ENCODE assay signal across 8 mouse cellular contexts in genomic region chr12:44572664-44573063, GRCm38 (mm10).
DNase-seq lines count a peak whose midpoint lies in the region; ATAC-seq and TF ChIP-seq lines count a peak whose summit lies in the region.

No protein-coding gene starts in this region.

- H3K27ac ChIP-seq in forebrain, embryonic 14.5 days (ENCODE audit: low read depth, low read length): no peak overlapping the region
- no peak overlapping the region for H3K27ac ChIP-seq in forebrain, embryonic 11.5 days (ENCODE audit: low read depth, low read length)
- H3K27ac ChIP-seq in lung, postnatal 0 days (ENCODE audit: low read length): no peak overlapping the region
- H3K27ac ChIP-seq in stomach, postnatal 0 days (replicated peaks): no peak overlapping the region
- H3K27ac ChIP-seq in hindbrain, embryonic 13.5 days: no peak overlapping the region

- DNase-seq in forebrain, embryonic 14.5 days (ENCODE audit: low spot score): peak; percentile 73
- no peak for DNase-seq in forebrain, embryonic 11.5 days (ENCODE audit: low spot score)
- peak; percentile 58 for DNase-seq in lung, postnatal 0 days (ENCODE audit: low spot score)
- DNase-seq in lung, postnatal 14 days: no peak
- DNase-seq in embryo, embryonic 9.5 days (ENCODE audit: extremely low spot score): peak; percentile 42
- DNase-seq in stomach, postnatal 0 days (ENCODE audit: low spot score): no peak
- no peak for DNase-seq in spleen, postnatal 14 days (ENCODE audit: low spot score in 2 of 2)

- no peaks in the 10 kb centered on the region for H3K27me3 ChIP-seq in forebrain, embryonic 14.5 days (replicated peaks; ENCODE audit: control insufficient read depth, insufficient read depth, low read length)
- H3K27me3 ChIP-seq in forebrain, embryonic 11.5 days (ENCODE audit: control insufficient read depth, insufficient read depth, low read length): no peaks in the 10 kb centered on the region
- no peaks in the 10 kb centered on the region for H3K27me3 ChIP-seq in lung, postnatal 0 days (replicated peaks; ENCODE audit: insufficient read depth, low read length)
- no peaks in the 10 kb centered on the region for H3K27me3 ChIP-seq in stomach, postnatal 0 days (ENCODE audit: control insufficient read depth, insufficient read depth, low read length)
- H3K27me3 ChIP-seq in hindbrain, embryonic 13.5 days: no peaks in the 10 kb centered on the region

- H3K4me2 ChIP-seq in forebrain, embryonic 14.5 days (ENCODE audit: low read length): no peak overlapping the region
- no peak overlapping the region for H3K4me2 ChIP-seq in forebrain, embryonic 11.5 days (ENCODE audit: low read depth, low read length, severe bottlenecking)
- no peak overlapping the region for H3K4me2 ChIP-seq in lung, postnatal 0 days (replicated peaks; ENCODE audit: low read depth, low read length)
- H3K4me2 ChIP-seq in stomach, postnatal 0 days (replicated peaks; ENCODE audit: low read depth): no peak overlapping the region
- H3K4me2 ChIP-seq in hindbrain, embryonic 13.5 days: no peak overlapping the region

- no peak overlapping the region for H3K4me3 ChIP-seq in forebrain, embryonic 14.5 days (ENCODE audit: low read depth, low read length)
- H3K4me3 ChIP-seq in forebrain, embryonic 11.5 days (ENCODE audit: low read depth, low read length): no peak overlapping the region
- H3K4me3 ChIP-seq in lung, postnatal 0 days (ENCODE audit: low read depth, low read length): no peak overlapping the region
- no peak overlapping the region for H3K4me3 ChIP-seq in stomach, postnatal 0 days (ENCODE audit: low read depth, low read length)
- H3K4me3 ChIP-seq in hindbrain, embryonic 13.5 days: no peak overlapping the region

- H3K36me3 ChIP-seq in forebrain, embryonic 14.5 days (ENCODE audit: control insufficient read depth, insufficient read depth, low read length): peaks cover 41% of the 10 kb centered on the region
- H3K36me3 ChIP-seq in forebrain, embryonic 11.5 days (ENCODE audit: control insufficient read depth, insufficient read depth, low read length): no peaks in the 10 kb centered on the region
- H3K36me3 ChIP-seq in lung, postnatal 0 days (ENCODE audit: insufficient read depth, low read length): no peaks in the 10 kb centered on the region
- no peaks in the 10 kb centered on the region for H3K36me3 ChIP-seq in stomach, postnatal 0 days (ENCODE audit: control insufficient read depth, insufficient read depth, low read length)
- peaks cover 55% of the 10 kb centered on the region for H3K36me3 ChIP-seq in hindbrain, embryonic 13.5 days

- WGBS in forebrain, embryonic 14.5 days: 16% methylated on average over 3 of the region's 3 CpGs
- WGBS in forebrain, embryonic 11.5 days: 20% methylated on average over 3 of the region's 3 CpGs
- WGBS in lung, postnatal 0 days: 9% methylated on average over 3 of the region's 3 CpGs
- 14% methylated on average over 3 of the region's 3 CpGs for WGBS in stomach, postnatal 0 days
- WGBS in hindbrain, embryonic 13.5 days: 20% methylated on average over 3 of the region's 3 CpGs

- TF ChIP-seq EP300 in lung, postnatal 0 days (IDR thresholded peaks at IDR 0.05): no peak
- no peak for TF ChIP-seq EP300 in stomach, postnatal 0 days (optimal IDR thresholded peaks at IDR 0.05)

- H3K9me3 ChIP-seq in forebrain, embryonic 14.5 days (replicated peaks; ENCODE audit: control insufficient read depth, low read length): no peaks in the 10 kb centered on the region
- H3K9me3 ChIP-seq in forebrain, embryonic 11.5 days (ENCODE audit: control insufficient read depth, low read length): no peaks in the 10 kb centered on the region
- no peaks in the 10 kb centered on the region for H3K9me3 ChIP-seq in lung, postnatal 0 days (ENCODE audit: low read length)
- no peaks in the 10 kb centered on the region for H3K9me3 ChIP-seq in stomach, postnatal 0 days (ENCODE audit: control insufficient read depth, low read length)
- no peaks in the 10 kb centered on the region for H3K9me3 ChIP-seq in hindbrain, embryonic 13.5 days

- ATAC-seq in forebrain, embryonic 14.5 days: peak; percentile 48; the same call in 1 of the 2 replicates
- no peak for ATAC-seq in forebrain, embryonic 11.5 days (replicated peaks; ENCODE audit: low FRiP score)
- ATAC-seq in lung, postnatal 0 days: no peak
- ATAC-seq in stomach, postnatal 0 days (ENCODE audit: low FRiP score, low TSS enrichment): no peak
- ATAC-seq in hindbrain, embryonic 13.5 days (ENCODE audit: low FRiP score): no peak

- peak; percentile 72 for TF ChIP-seq CTCF in lung, postnatal 0 days (IDR thresholded peaks at IDR 0.05)
- peak; percentile 72 for TF ChIP-seq CTCF in stomach, postnatal 0 days (IDR thresholded peaks at IDR 0.05; ENCODE audit: low read depth)

- H3K4me1 ChIP-seq in forebrain, embryonic 14.5 days (ENCODE audit: control insufficient read depth, insufficient read depth, low read length): no peaks in the 10 kb centered on the region
- no peaks in the 10 kb centered on the region for H3K4me1 ChIP-seq in forebrain, embryonic 11.5 days (replicated peaks; ENCODE audit: control insufficient read depth, insufficient read depth, low read length)
- no peaks in the 10 kb centered on the region for H3K4me1 ChIP-seq in lung, postnatal 0 days (ENCODE audit: insufficient read depth, low read depth, low read length)
- no peaks in the 10 kb centered on the region for H3K4me1 ChIP-seq in stomach, postnatal 0 days (replicated peaks; ENCODE audit: control insufficient read depth, insufficient read depth)
- H3K4me1 ChIP-seq in hindbrain, embryonic 13.5 days (replicated peaks): no peaks in the 10 kb centered on the region

- no peak overlapping the region for H3K9ac ChIP-seq in forebrain, embryonic 14.5 days (ENCODE audit: low read length)
- H3K9ac ChIP-seq in forebrain, embryonic 11.5 days (ENCODE audit: low read length): no peak overlapping the region
- H3K9ac ChIP-seq in lung, postnatal 0 days (replicated peaks; ENCODE audit: low read depth): no peak overlapping the region
- H3K9ac ChIP-seq in stomach, postnatal 0 days (ENCODE audit: low read length): no peak overlapping the region
- H3K9ac ChIP-seq in hindbrain, embryonic 13.5 days: no peak overlapping the region

Comparison
In these comparisons a context has a peak if more than half of its experiments do, and no peak if none do; other contexts are left out.
1. DNase-seq: peak in forebrain, embryonic 14.5 days (single experiment), lung, postnatal 0 days (single experiment) and embryo, embryonic 9.5 days (single experiment); none in forebrain, embryonic 11.5 days (single experiment), lung, postnatal 14 days (single experiment), stomach, postnatal 0 days (single experiment) and spleen, postnatal 14 days (0 of 2).